Mouse (Mus musculus) kidney, adult 2 months (tissue): ENCODE results near the gene Pacs1. TPM values are rescaled to one million over a fixed set of nuclear protein-coding genes. Genes with fewer than 3 reads are reported as not detected.
"Not testable (repeated sequence)": the region's sequence is repeated elsewhere in the genome, so short reads cannot be mapped to it uniquely, and the experiment has no call there.

ENCODE experiments used
- DNase-seq: peaks from one replicate; pipeline ENCODE4 v3.0.0; 2021
- H3K27ac ChIP-seq: fragments of 200-500 bp; 2 replicates; pipeline ENCODE4 v1.5.1; 2012; ENCODE audit warnings: low read depth, low read length, control low read depth, inconsistent platforms; ENCODE audit not compliant: insufficient read depth
- H3K27me3 ChIP-seq: fragments of 200-500 bp; replicated peaks from 2 replicates; pipeline ENCODE4 v1.6.1; 2012; ENCODE audit warnings: mild to moderate bottlenecking, moderate library complexity, low read length, inconsistent platforms; ENCODE audit not compliant: control insufficient read depth, insufficient read depth
- H3K36me3 ChIP-seq: fragments of 200-500 bp; 2 replicates; pipeline ENCODE4 v1.6.1; 2012; ENCODE audit warnings: mild to moderate bottlenecking, moderate library complexity, low read length, inconsistent platforms; ENCODE audit not compliant: control insufficient read depth, insufficient read depth
- H3K4me1 ChIP-seq: fragments of 200-500 bp; 2 replicates; pipeline ENCODE4 v1.6.1; 2011; ENCODE audit warnings: low read length; ENCODE audit not compliant: control insufficient read depth, insufficient read depth
- H3K4me3 ChIP-seq: fragments of 200-500 bp; 2 replicates; pipeline ENCODE4 v1.5.1; 2011; ENCODE audit warnings: mild to moderate bottlenecking, low read depth, low read length, control low read depth; ENCODE audit not compliant: insufficient read depth
- CTCF ChIP-seq: fragments of 200-500 bp; conservative IDR thresholded peaks from 2 replicates; pipeline ENCODE4 v1.5.1; 2011; ENCODE audit warnings: low read depth, mild to moderate bottlenecking, control low read depth, low read length, moderate library complexity, mixed read lengths; ENCODE audit not compliant: insufficient read depth, insufficient read length
- POLR2A ChIP-seq: fragments of 200-500 bp; IDR thresholded peaks from one replicate; pipeline ENCODE4 v1.6.1; 2011; ENCODE audit warnings: low read depth, low read length, control low read depth
- WGBS: fragments of 180-500 bp; shearing (Covaris S2); methylation state at CpG from one replicate; pipeline ENCODE4 v1.1.7; 2018; 5-methylcytosine and 5-hydroxymethylcytosine counted together
- polyA plus RNA-seq: library from polyadenylated mRNA; depleted of rRNA; stranded (reverse); fragments of >200 nt; gene quantifications from 2 replicates; pipeline ENCODE4 v1.2.3, GENCODE M21; 2012

Pacs1 gene
- polyA plus RNA-seq, 1 experiment, result 16.1 TPM

DNA sequence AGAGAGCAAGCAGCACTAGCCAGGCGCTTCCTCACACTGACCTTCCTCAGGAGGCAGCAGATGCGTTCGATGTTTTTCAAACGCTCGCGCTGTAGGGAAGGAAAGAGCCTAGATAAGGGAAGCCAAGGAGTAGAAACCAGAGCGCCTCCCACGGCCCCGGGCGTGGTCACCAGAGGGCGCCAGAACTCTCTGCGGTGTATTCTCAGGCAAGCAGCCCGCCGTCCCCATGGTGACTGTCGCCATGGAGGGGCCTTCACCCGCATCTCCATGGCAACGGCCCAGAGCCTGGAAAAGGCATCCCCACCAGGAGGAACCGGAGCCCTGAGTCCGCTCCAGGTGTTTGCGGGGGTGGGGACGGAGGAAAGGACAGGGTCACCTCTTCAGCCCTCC is 178.7 kb downstream of the Pacs1 start:
- WGBS, result 2% methylated on average over 21 of the region's 21 CpGs
- Histone ChIP-seq H3K27ac (no peak overlapping the region), H3K36me3 (no peaks in the 10 kb centered on the region), H3K27me3 (no peaks in the 10 kb centered on the region), H3K4me3 (no peak overlapping the region), H3K4me1 (peaks cover 1% of the 10 kb centered on the region; the same call in 1 of the 2 replicates)
- peak; percentile 79 for TF ChIP-seq CTCF
- TF ChIP-seq POLR2A, result no peak
- DNase-seq, result peak; percentile 93

DNA sequence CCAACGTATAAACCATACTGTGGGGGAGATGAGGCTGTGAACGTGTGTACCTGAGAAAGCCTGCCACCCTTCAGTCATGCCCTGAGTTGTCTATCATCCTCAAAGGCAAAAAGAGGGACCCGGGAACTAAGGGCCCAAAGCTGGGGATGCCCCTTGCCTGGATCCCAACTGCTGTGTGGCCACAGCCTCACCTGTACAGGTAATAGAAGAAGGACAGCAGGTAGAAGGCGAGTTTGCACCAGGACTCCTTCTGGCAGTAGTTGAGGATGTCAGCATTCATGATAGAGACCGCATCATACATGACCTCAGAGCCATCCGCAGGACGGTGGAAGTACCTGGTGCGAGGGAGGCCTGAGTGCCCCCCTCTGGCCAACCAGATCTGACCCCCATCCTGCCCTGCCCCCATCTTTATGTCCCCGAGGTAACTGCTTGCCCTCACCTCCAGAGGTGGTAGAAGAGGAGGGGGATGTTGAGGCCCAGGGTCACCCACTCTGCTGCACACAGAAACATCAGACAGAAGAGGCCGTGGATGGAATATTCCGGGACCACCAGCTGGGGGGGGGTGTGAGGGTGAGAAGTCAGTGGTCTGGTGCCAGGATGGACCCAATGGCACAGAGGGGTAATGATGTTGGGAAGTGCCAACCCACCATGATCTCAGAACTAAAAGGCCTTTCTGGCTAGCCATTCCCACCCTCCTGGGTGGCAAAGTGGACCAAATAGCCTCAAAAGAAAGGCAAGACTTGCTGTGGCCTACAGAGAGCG is 179.3 kb downstream of the Pacs1 start:
- no peaks in the 10 kb centered on the region for H3K27me3 ChIP-seq
- TF ChIP-seq CTCF, result no peak
- TF ChIP-seq POLR2A, result no peak
- no peak overlapping the region for H3K4me3 ChIP-seq
- H3K4me1 ChIP-seq, result peaks cover 5% of the 10 kb centered on the region; the same call in 1 of the 2 replicates
- DNase-seq, result no peak
- WGBS, result 72% methylated on average over 12 of the region's 12 CpGs
- H3K27ac ChIP-seq, result no peak overlapping the region
- H3K36me3 ChIP-seq, result no peaks in the 10 kb centered on the region

DNA sequence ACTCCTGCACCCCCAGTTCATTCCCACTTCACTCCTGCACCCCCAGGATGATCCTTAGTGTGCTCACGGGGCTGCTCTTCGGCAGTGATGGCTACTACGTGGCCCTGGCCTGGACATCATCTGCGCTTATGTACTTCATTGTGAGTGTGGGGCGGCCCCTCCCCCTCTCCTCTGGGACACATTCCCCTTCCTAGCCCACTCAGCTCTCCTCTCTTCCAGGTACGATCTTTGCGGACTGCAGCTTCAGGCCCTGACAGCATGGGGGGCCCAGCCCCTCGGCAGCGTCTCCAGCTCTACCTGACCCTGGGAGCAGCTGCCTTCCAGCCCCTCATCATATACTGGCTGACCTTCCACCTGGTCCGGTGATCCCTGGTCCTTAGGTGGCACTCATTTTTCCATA is 180.8 kb downstream of the Pacs1 start:
- no peak for TF ChIP-seq POLR2A
- no peak for TF ChIP-seq CTCF
- Histone ChIP-seq H3K27ac (no peak overlapping the region), H3K36me3 (no peaks in the 10 kb centered on the region), H3K4me3 (no peak overlapping the region), H3K27me3 (no peaks in the 10 kb centered on the region), H3K4me1 (peaks cover 10% of the 10 kb centered on the region)
- no peak for DNase-seq
- 95% methylated on average over 10 of the region's 10 CpGs for WGBS

DNA sequence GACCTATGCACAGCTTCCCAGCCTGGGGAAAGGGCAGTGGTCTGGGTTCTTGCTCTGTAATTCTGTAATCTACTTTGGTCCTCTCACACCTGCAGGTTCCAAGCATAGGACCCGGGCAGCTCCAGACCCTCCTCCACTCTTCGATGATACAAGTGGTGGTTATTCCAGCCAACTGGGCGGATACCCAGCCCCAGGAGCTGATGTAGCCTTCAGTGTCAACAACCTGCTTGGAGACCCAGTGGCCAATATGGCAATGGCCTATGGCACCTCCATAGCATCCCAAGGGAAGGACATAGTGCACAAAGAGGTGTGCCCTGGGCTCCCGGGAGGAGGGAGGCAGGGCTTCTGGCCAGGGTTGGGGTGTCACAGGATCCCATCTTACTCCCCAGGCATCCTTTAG is 183.6 kb downstream of the Pacs1 start:
- 87% methylated on average over 4 of the region's 4 CpGs for WGBS
- Histone ChIP-seq H3K4me3 (peak overlapping the region; percentile 84; the same call in 1 of the 2 replicates), H3K27ac (no peak overlapping the region)

DNA sequence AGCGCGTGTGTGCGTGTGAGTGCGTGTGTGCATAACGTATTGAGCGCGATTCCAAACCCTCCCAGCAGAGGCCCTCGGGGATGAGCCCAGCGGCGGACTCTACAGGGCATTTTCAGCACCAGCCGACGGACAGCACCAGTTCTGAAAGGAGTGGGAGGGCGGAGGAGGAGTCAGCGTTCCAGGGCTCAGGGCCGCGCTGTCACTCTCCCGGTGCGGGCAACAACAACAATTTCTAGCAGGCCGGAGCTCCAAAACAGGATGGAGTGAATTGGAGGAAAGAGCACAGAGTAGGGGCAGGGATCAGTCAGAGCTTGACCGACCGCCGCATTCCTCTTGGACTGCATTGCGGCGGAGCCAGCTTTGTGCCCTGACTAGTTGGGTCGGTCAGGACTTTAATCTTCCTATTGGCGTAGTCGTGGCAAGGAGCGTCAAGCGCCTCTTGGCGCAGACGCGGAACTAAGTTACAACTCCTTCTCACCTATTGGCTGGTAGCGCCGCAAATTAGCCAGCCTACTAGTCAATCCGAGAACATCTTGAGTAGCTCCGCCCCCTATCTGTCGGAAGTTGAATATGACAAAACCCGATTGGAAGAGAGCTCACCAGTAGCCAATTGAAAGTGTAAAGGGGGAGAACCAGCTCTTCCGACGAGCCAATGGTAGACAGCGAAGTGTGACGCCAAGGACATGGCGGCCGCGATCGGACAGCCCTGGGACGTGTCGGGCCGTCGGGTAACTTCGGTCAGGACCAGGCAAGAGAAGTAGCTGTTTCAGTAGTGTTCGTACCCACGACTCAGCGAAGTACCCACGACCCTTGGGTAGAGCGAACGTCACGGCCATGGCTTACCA is 184.8 kb downstream of the Pacs1 start, which contains the start of gene Yif1a:
Gene Yif1a (plus strand): TSS at position 655 of the 845 bp plus-strand sequence.
- Histone ChIP-seq H3K27me3 (no peaks in the 10 kb centered on the region), H3K4me3 (peak within 1 kb of the TSS; percentile 84), H3K36me3 (no peaks in the 10 kb centered on the region), H3K27ac (peak within 1 kb of the TSS; percentile 64), H3K4me1 (peaks cover 13% of the 10 kb centered on the region)
- WGBS, result under 1% methylated on average over 58 of the region's 58 CpGs
- TF ChIP-seq CTCF (peak; percentile 57), POLR2A (peak; percentile 78)
- DNase-seq, result peak; percentile 100

More for the DNA sequence above, 183.6 kb downstream of the Pacs1 start:
- Histone ChIP-seq H3K27me3 (no peaks in the 10 kb centered on the region), H3K36me3 (no peaks in the 10 kb centered on the region), H3K4me1 (peaks cover 13% of the 10 kb centered on the region)
- DNase-seq, result no peak
- no peak for TF ChIP-seq POLR2A
- no peak for TF ChIP-seq CTCF

DNA sequence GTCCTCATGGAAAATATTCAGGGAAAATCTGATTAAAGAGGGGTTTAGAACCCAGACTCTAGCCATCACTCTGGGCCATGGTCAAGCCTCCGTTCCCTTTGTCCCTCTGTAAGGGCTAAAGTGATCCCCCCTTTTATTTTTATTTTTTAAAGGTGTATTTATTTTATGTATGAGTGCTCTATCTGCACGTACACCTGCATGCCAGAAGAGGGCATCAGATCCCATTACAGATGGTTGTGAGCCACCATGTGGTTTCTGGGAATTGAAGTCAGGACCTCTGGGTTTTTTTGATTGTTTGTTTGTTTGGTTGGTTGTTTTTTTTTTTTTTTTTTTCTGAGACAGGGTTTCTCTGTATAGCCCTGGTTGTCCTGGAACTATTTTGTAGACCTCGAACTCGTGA is 186.4 kb downstream of the Pacs1 start:
- not testable (repeated sequence) for DNase-seq, H3K27ac ChIP-seq, H3K4me3 ChIP-seq, H3K36me3 ChIP-seq, H3K27me3 ChIP-seq
- peaks cover 13% of the 10 kb centered on the region for H3K4me1 ChIP-seq
- 66% methylated on average over 4 of the region's 4 CpGs for WGBS
